8 mouse cellular contexts compared by ENCODE assay signal in the genomic region with DNA sequence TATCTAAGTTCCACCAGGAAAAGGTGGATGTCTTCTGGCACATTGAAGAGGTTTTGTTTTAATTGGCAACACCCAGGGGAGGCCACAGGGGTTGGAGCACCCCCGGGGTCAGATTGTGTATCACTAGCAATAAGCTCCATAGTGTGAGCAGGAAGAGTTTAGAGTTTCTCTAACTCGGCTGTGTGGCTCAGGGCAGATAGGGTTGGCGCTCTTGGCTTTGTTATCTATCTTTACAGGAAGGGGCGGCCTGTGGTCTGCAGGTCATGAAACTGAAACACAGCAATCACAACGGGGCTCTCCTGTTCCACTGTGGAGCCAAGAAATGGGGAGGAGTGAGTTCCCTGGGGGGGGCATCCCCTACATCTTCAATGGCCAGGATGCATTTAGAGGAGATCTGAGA. TPM values are rescaled to one million over a fixed set of nuclear protein-coding genes. Genes with fewer than 3 reads are reported as not detected.
DNase-seq lines count a peak whose midpoint lies in the region; ATAC-seq lines count a peak whose summit lies in the region.
"Had no signal": no experiment of that assay in that cellular context is flagged by ENCODE, and none has a peak within 500 bp of the region (broad histone marks: within the 10 kb centered on the region; RNA-seq: fewer than 3 reads in every experiment).

No protein-coding gene starts in this region.

- peak; percentile 32 for ATAC-seq in inflammation-experienced regulatory T-cells, adult 6 months
- ATAC-seq in megakaryocyte progenitor cell, adult 5-6 weeks (replicated peaks; ENCODE audit: poor library complexity): peak; percentile 81
- ATAC-seq: intestine, postnatal 0 days had no signal

- DNase-seq in spleen, postnatal 36 days (ENCODE audit: low spot score in 2 of 2): peak; percentile 22 to 35
- no peak for DNase-seq in spleen, adult 12 weeks (ENCODE audit: low spot score)
- DNase-seq in MEL-GATA-1-ER (ENCODE audit: extremely low read depth, low read depth): peak; percentile 33
- no peak for DNase-seq in gastrocnemius, adult 8-10 months (ENCODE audit: low spot score in 2 of 2)
- DNase-seq in ovary, postnatal 10 days (ENCODE audit: low spot score): no peak

RNA-seq across cellular contexts. Expression of gene Smad3, which starts 27.7 kb away (rescaled TPM):
- polyA plus RNA-seq in inflammation-experienced regulatory T-cells, adult 6 months (2017; shearing (Covaris generic)): 10 to 100 TPM; 16.5 to 24.6 (median 16.8) TPM
- 12.6 and 14.4 TPM in 2 replicates for total RNA-seq in megakaryocyte progenitor cell, adult 5-6 weeks (2015)
- total RNA-seq in megakaryocyte progenitor cell, adult 5-6 weeks (2017): 16.7 and 16.8 TPM in 2 replicates
- total RNA-seq in gastrocnemius, adult 8-10 months (2022): 10 to 100 TPM; 44.2 to 62.0 (median 46.1) TPM

Comparison
In these comparisons a context has a peak if more than half of its experiments do, and no peak if none do; other contexts are left out.
1. DNase-seq: peak in spleen, postnatal 36 days (2 of 2) and MEL-GATA-1-ER (single experiment); none in spleen, adult 12 weeks (single experiment), gastrocnemius, adult 8-10 months (0 of 2) and ovary, postnatal 10 days (single experiment).